Mouse (Mus musculus) C2C12 (cell line): ENCODE results near the gene Gpatch3. TPM values are rescaled to one million over a fixed set of nuclear protein-coding genes. Genes with fewer than 3 reads are reported as not detected.

Experiments
- H3K27me3 ChIP-seq: one replicate; pipeline ENCODE4 v1.6.1; 2011; ENCODE audit not compliant: control insufficient read depth, insufficient read depth, insufficient read length
- H3K36me3 ChIP-seq: one replicate; pipeline ENCODE4 v1.6.1; 2011; ENCODE audit not compliant: control insufficient read depth, insufficient read depth
- H3K4me3 ChIP-seq: one replicate; pipeline ENCODE4 v1.5.1; 2011; ENCODE audit warnings: mild to moderate bottlenecking, control low read depth; ENCODE audit not compliant: poor library complexity, insufficient read depth, severe bottlenecking
- H3K79me2 ChIP-seq: one replicate; pipeline ENCODE4 v1.6.1; 2011; ENCODE audit not compliant: control insufficient read depth, insufficient read depth
- H3K79me3 ChIP-seq: one replicate; pipeline ENCODE4 v1.6.1; 2011; ENCODE audit warnings: low read depth, control low read depth
- H3ac ChIP-seq: one replicate; pipeline ENCODE3; 2011; ENCODE audit warnings: low read depth; ENCODE audit not compliant: control insufficient read depth, insufficient read length
- CEBPB ChIP-seq: IDR thresholded peaks from one replicate; pipeline ENCODE4 v1.6.1; 2011; ENCODE audit warnings: low read depth, mild to moderate bottlenecking, control low read depth, moderate library complexity
- CTCF ChIP-seq: IDR thresholded peaks from one replicate; pipeline ENCODE4 v1.5.1; 2011; ENCODE audit not compliant: control insufficient read depth, insufficient read depth, insufficient read length
- FOSL1 ChIP-seq: IDR thresholded peaks from one replicate; pipeline ENCODE4 v1.8.0; 2011; ENCODE audit warnings: mild to moderate bottlenecking, low read length; ENCODE audit not compliant: poor library complexity, insufficient read depth, severe bottlenecking
- MAX ChIP-seq: IDR thresholded peaks from one replicate; pipeline ENCODE4 v1.6.1; 2011; ENCODE audit warnings: mild to moderate bottlenecking, control low read depth
- MYOD1 ChIP-seq: IDR thresholded peaks from one replicate; pipeline ENCODE4 v1.6.1; 2011; ENCODE audit warnings: low read depth; ENCODE audit not compliant: control insufficient read depth, insufficient read length
- MYOG ChIP-seq: IDR thresholded peaks from one replicate; pipeline ENCODE4 v1.6.1; 2011; ENCODE audit not compliant: control insufficient read depth, insufficient read length; ENCODE audit errors: extremely low read depth
- USF1 ChIP-seq: IDR thresholded peaks from one replicate; pipeline ENCODE4 v1.6.1; 2011; ENCODE audit warnings: low read depth, mild to moderate bottlenecking, control low read depth, moderate library complexity
- long read RNA-seq, 2 experiments: library from polyadenylated mRNA; unstranded; transcript quantifications; one replicate each; pipeline ENCODE4 v2.0.0; 2019 to 2020
- polyA plus RNA-seq: library from polyadenylated mRNA; unstranded; fragments of >200 nt; fragmentation: generic; extraction: Trizol; gene quantifications from one replicate; pipeline ENCODE4 v1.2.1, GENCODE M21; 2012; ENCODE audit warnings: missing spikeins

Gene Gpatch3
- 6.9 TPM for polyA plus RNA-seq
- long read RNA-seq, experiment 1, partial matches to known transcripts = 0 of 6 reads
- long read RNA-seq, experiment 1, other reads (novel, unspliced or antisense) = 3 of 6 reads
- long read RNA-seq, experiment 2, transcript Gpatch3-201 (7 exons, 2,004 nt) = major isoform, 41 of 55 reads
- long read RNA-seq, experiment 2, partial matches to known transcripts = 1 of 55 reads
- long read RNA-seq, experiment 2, other reads (novel, unspliced or antisense) = 13 of 55 reads

- Histone ChIP-seq H3K27me3 (no peaks in the 10 kb centered on the region), H3K79me2 (peaks cover 19% of the 10 kb centered on the region), H3K36me3 (peaks cover 10% of the 10 kb centered on the region), H3K4me3 (peak within 1 kb of the TSS; percentile 76), H3K79me3 (no peaks in the 10 kb centered on the region), H3ac (peak within 1 kb of the TSS; percentile 95)
- TF ChIP-seq FOSL1 (no peak), CTCF (no peak), USF1 (peak; percentile 98), CEBPB (no peak), MAX (peak; percentile 76), MYOG (no peak), MYOD1 (no peak)
These were observed at the start of gene Gpatch3 for GRCm38 (mm10) chr4:133574070-133574842. TSS of gene Gpatch3 (plus strand) at chr4:133574745.

- Histone ChIP-seq H3K36me3 (peaks cover 21% of the 10 kb centered on the region), H3K27me3 (no peaks in the 10 kb centered on the region), H3K4me3 (no peak overlapping the region), H3K79me3 (no peaks in the 10 kb centered on the region), H3ac (no peak overlapping the region), H3K79me2 (no peaks in the 10 kb centered on the region)
- TF ChIP-seq MYOG (no peak), CEBPB (no peak), MYOD1 (no peak), FOSL1 (no peak), CTCF (no peak), USF1 (no peak), MAX (no peak)
These were observed 46.8 kb upstream of the Gpatch3 start for GRCm38 (mm10) chr4:133527788-133528187.

- TF ChIP-seq FOSL1 (no peak), MAX (no peak), CTCF (no peak), MYOD1 (no peak), MYOG (no peak), USF1 (no peak), CEBPB (no peak)
These were observed 41.8 kb upstream of the Gpatch3 start for GRCm38 (mm10) chr4:133532777-133533176.

GRCm38 (mm10) chr4:133536081-133536480, 38.5 kb upstream of the Gpatch3 start:
- H3K79me3 ChIP-seq = peaks cover 14% of the 10 kb centered on the region
- H3K36me3 ChIP-seq = peaks cover 43% of the 10 kb centered on the region
- no peaks in the 10 kb centered on the region for H3K27me3 ChIP-seq
- no peak overlapping the region for H3K4me3 ChIP-seq
- peaks cover 38% of the 10 kb centered on the region for H3K79me2 ChIP-seq
- TF ChIP-seq MYOG (no peak), FOSL1 (no peak), MAX (no peak), CTCF (no peak), MYOD1 (no peak), USF1 (no peak), CEBPB (no peak)
- no peak overlapping the region for H3ac ChIP-seq

More at GRCm38 (mm10) chr4:133532777-133533176, 41.8 kb upstream of the Gpatch3 start:
- H3K36me3 ChIP-seq = peaks cover 43% of the 10 kb centered on the region
- H3K79me2 ChIP-seq = peaks cover 12% of the 10 kb centered on the region
- H3K79me3 ChIP-seq = no peaks in the 10 kb centered on the region
- no peak overlapping the region for H3K4me3 ChIP-seq
- no peak overlapping the region for H3ac ChIP-seq
- H3K27me3 ChIP-seq = no peaks in the 10 kb centered on the region

DNA sequence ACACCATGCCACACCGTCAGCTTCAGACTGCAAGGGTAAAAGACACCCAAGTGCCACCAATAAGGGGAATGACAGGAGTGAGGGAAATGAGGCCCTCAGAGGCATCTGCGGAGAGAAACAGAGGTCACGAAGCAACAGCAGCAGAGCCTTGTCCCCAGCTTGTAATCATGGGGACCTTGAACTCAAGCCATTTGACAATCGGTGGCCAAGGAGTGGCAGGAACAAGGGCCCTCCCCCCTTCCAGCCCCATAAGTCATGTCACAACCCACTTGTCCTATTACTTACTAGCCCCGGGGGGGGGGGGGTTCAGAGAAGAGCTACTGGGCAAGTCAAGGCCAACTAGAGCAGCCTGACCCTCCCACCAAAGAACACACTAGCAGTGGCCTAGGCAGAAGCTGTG, 37.9 kb upstream of the Gpatch3 start:
- Histone ChIP-seq H3K79me2 (peaks cover 44% of the 10 kb centered on the region), H3K79me3 (peaks cover 20% of the 10 kb centered on the region), H3K4me3 (no peak overlapping the region), H3ac (no peak overlapping the region), H3K27me3 (no peaks in the 10 kb centered on the region), H3K36me3 (peaks cover 37% of the 10 kb centered on the region)
- TF ChIP-seq USF1 (no peak), MYOG (no peak), CTCF (no peak), MAX (no peak), FOSL1 (no peak), CEBPB (no peak), MYOD1 (no peak)
